Mouse (Mus musculus) embryonic facial prominence, embryonic 11.5 days (tissue): ENCODE measurements around the gene Atp6v1e2. TPM values are rescaled to one million over a fixed set of nuclear protein-coding genes. Genes with fewer than 3 reads are reported as not detected.
A peak's percentile ranks its signal among the peaks of the same experiment; 100 is the strongest.

Experiments used
- ATAC-seq: fragments of 200-750 bp; cut with Nextera tagmentation; replicated peaks from 2 replicates; pipeline ENCODE4 v1.8.0; 2017; ENCODE audit warnings: low read depth; ENCODE audit not compliant: insufficient number of reproducible peaks, low FRiP score, low TSS enrichment
- DNase-seq: peaks from one replicate; pipeline ENCODE4 v3.0.0-alpha.2; 2015; ENCODE audit warnings: low spot score
- H3K27ac ChIP-seq: fragments of 300-500 bp; sonication (generic); replicated peaks from 2 replicates; pipeline ENCODE4 v1.5.1; 2014; ENCODE audit warnings: mild to moderate bottlenecking, low read depth, low read length, control low read depth
- H3K27me3 ChIP-seq: fragments of 300-500 bp; sonication (generic); 2 replicates; pipeline ENCODE4 v1.6.1; 2014; ENCODE audit warnings: mild to moderate bottlenecking, low read length, moderate library complexity, mixed read lengths; ENCODE audit not compliant: control insufficient read depth, insufficient read depth
- H3K36me3 ChIP-seq: fragments of 300-500 bp; sonication (generic); replicated peaks from 2 replicates; pipeline ENCODE4 v1.6.1; 2014; ENCODE audit warnings: low read depth, mild to moderate bottlenecking, low read length, moderate library complexity, mixed read lengths; ENCODE audit not compliant: control insufficient read depth, insufficient read depth
- H3K4me1 ChIP-seq: fragments of 300-500 bp; sonication (generic); 2 replicates; pipeline ENCODE4 v1.6.1; 2014; ENCODE audit warnings: low read length, mixed read lengths; ENCODE audit not compliant: control insufficient read depth, insufficient read depth
- H3K4me2 ChIP-seq: fragments of 300-500 bp; sonication (generic); 2 replicates; pipeline ENCODE4 v1.6.1; 2014; ENCODE audit warnings: low read depth, mild to moderate bottlenecking, control low read depth, low read length, moderate library complexity
- H3K4me3 ChIP-seq: fragments of 300-500 bp; sonication (generic); 2 replicates; pipeline ENCODE4 v1.5.1; 2014; ENCODE audit warnings: low read depth, low read length, control low read depth
- H3K9ac ChIP-seq: fragments of 300-500 bp; sonication (generic); replicated peaks from 2 replicates; pipeline ENCODE4 v1.6.1; 2014; ENCODE audit warnings: mild to moderate bottlenecking, control low read depth, low read length
- H3K9me3 ChIP-seq: fragments of 300-500 bp; sonication (generic); replicated peaks from 2 replicates; pipeline ENCODE4 v1.6.1; 2016; ENCODE audit warnings: mild to moderate bottlenecking, low read length, inconsistent platforms, mixed read lengths; ENCODE audit not compliant: control insufficient read depth
- WGBS: fragments of 180-500 bp; shearing (Covaris S2); extraction: QIAGEN DNeasy Blood & Tissue Kit; methylation state at CpG from one replicate; pipeline ENCODE4 v1.1.7; 2014; 5-methylcytosine and 5-hydroxymethylcytosine counted together
- polyA plus RNA-seq: library from polyadenylated mRNA; unstranded; fragments of >200 nt; fragmentation: Nextera tagmentation; extraction: Ambion mirVana; gene quantifications from 2 replicates; pipeline ENCODE4 v1.2.1, GENCODE M21; 2014

Atp6v1e2 gene
- polyA plus RNA-seq, 1 experiment from 2014 or later: not detected

- Histone ChIP-seq H3K4me3 (no peak overlapping the region), H3K36me3 (no peaks in the 10 kb centered on the region), H3K9me3 (no peaks in the 10 kb centered on the region), H3K4me1 (no peaks in the 10 kb centered on the region), H3K9ac (no peak overlapping the region), H3K4me2 (no peak overlapping the region), H3K27me3 (no peaks in the 10 kb centered on the region), H3K27ac (no peak overlapping the region)
- no peak for DNase-seq
- WGBS: 87% methylated on average over 6 of the region's 6 CpGs
- no peak for ATAC-seq
Observed at GRCm38 (mm10) chr17:86943158-86943557, 4.5 kb downstream of the Atp6v1e2 start.

GRCm38 (mm10) chr17:86942112-86942511, 5.6 kb downstream of the Atp6v1e2 start:
- no peak overlapping the region for H3K9ac ChIP-seq
- H3K9me3 ChIP-seq: no peaks in the 10 kb centered on the region
- H3K36me3 ChIP-seq: no peaks in the 10 kb centered on the region
- H3K27me3 ChIP-seq: no peaks in the 10 kb centered on the region
- no peak overlapping the region for H3K4me3 ChIP-seq
- 66% methylated on average over 6 of the region's 6 CpGs for WGBS
- ATAC-seq: no peak
- no peak overlapping the region for H3K27ac ChIP-seq
- no peak overlapping the region for H3K4me2 ChIP-seq
- DNase-seq: no peak
- H3K4me1 ChIP-seq: no peaks in the 10 kb centered on the region

GRCm38 (mm10) chr17:86938683-86939082, 9.0 kb downstream of the Atp6v1e2 start:
- 51% methylated on average over 7 of the region's 7 CpGs for WGBS
- no peak for ATAC-seq
- no peak for DNase-seq

GRCm38 (mm10) chr17:86937497-86938155, 10.1 kb downstream of the Atp6v1e2 start:
- Histone ChIP-seq H3K27me3 (no peaks in the 10 kb centered on the region), H3K9ac (peak overlapping the region; percentile 18; the same call in 1 of the 2 replicates)

More at GRCm38 (mm10) chr17:86938683-86939082, 9.0 kb downstream of the Atp6v1e2 start:
- Histone ChIP-seq H3K27ac (no peak overlapping the region), H3K27me3 (no peaks in the 10 kb centered on the region), H3K9me3 (no peaks in the 10 kb centered on the region), H3K4me2 (no peak overlapping the region), H3K36me3 (no peaks in the 10 kb centered on the region), H3K9ac (no peak overlapping the region), H3K4me1 (no peaks in the 10 kb centered on the region), H3K4me3 (no peak overlapping the region)

GRCm38 (mm10) chr17:86937064-86937463, 10.6 kb downstream of the Atp6v1e2 start:
- H3K27ac ChIP-seq: no peak overlapping the region
- ATAC-seq (no peak), DNase-seq (no peak)
- no peaks in the 10 kb centered on the region for H3K36me3 ChIP-seq
- H3K4me2 ChIP-seq: no peak overlapping the region
- H3K4me3 ChIP-seq: no peak overlapping the region
- WGBS: 74% methylated on average over 2 of the region's 2 CpGs
- H3K27me3 ChIP-seq: no peaks in the 10 kb centered on the region
- no peak overlapping the region for H3K9ac ChIP-seq
- H3K4me1 ChIP-seq: no peaks in the 10 kb centered on the region
- no peaks in the 10 kb centered on the region for H3K9me3 ChIP-seq

More at GRCm38 (mm10) chr17:86937497-86938155, 10.1 kb downstream of the Atp6v1e2 start:
- no peak overlapping the region for H3K27ac ChIP-seq
- H3K4me3 ChIP-seq: peak overlapping the region; percentile 22
- no peaks in the 10 kb centered on the region for H3K36me3 ChIP-seq
- peak; percentile 88 for DNase-seq
- peak overlapping the region; percentile 32 for H3K4me2 ChIP-seq
- H3K9me3 ChIP-seq: no peaks in the 10 kb centered on the region
- ATAC-seq: peak; percentile 77
- no peaks in the 10 kb centered on the region for H3K4me1 ChIP-seq
- WGBS: 3% methylated on average over 20 of the region's 20 CpGs

GRCm38 (mm10) chr17:86932896-86933295, 14.8 kb downstream of the Atp6v1e2 start:
- Histone ChIP-seq H3K9ac (no peak overlapping the region), H3K27ac (no peak overlapping the region), H3K9me3 (no peaks in the 10 kb centered on the region), H3K27me3 (no peaks in the 10 kb centered on the region), H3K4me1 (no peaks in the 10 kb centered on the region), H3K36me3 (no peaks in the 10 kb centered on the region), H3K4me3 (no peak overlapping the region), H3K4me2 (no peak overlapping the region)
- DNase-seq: no peak
- no peak for ATAC-seq
- WGBS: 50% methylated on average over 5 of the region's 5 CpGs

GRCm38 (mm10) chr17:86929981-86930380, 17.7 kb downstream of the Atp6v1e2 start:
- no peaks in the 10 kb centered on the region for H3K27me3 ChIP-seq
- ATAC-seq (no peak), DNase-seq (no peak)
- H3K36me3 ChIP-seq: no peaks in the 10 kb centered on the region
- H3K27ac ChIP-seq: no peak overlapping the region
- H3K4me1 ChIP-seq: no peaks in the 10 kb centered on the region
- H3K9ac ChIP-seq: no peak overlapping the region
- no peak overlapping the region for H3K4me2 ChIP-seq
- no peak overlapping the region for H3K4me3 ChIP-seq
- no peaks in the 10 kb centered on the region for H3K9me3 ChIP-seq

GRCm38 (mm10) chr17:86929355-86929754, 18.3 kb downstream of the Atp6v1e2 start:
- H3K27me3 ChIP-seq: no peaks in the 10 kb centered on the region
- no peak overlapping the region for H3K9ac ChIP-seq
- no peaks in the 10 kb centered on the region for H3K36me3 ChIP-seq
- H3K4me3 ChIP-seq: no peak overlapping the region
- no peak overlapping the region for H3K27ac ChIP-seq
- no peaks in the 10 kb centered on the region for H3K9me3 ChIP-seq
- ATAC-seq (no peak), DNase-seq (no peak)
- H3K4me1 ChIP-seq: no peaks in the 10 kb centered on the region
- no peak overlapping the region for H3K4me2 ChIP-seq
- 87% methylated on average over 6 of the region's 6 CpGs for WGBS
